Mouse (Mus musculus): ENCODE data around the gene Mamstr. TPM values are rescaled to one million over a fixed set of nuclear protein-coding genes. Genes with fewer than 3 reads are reported as not detected.

Gene Mamstr
- total RNA-seq, 2 experiments from 2014 or later: not detected

- no peak for ATAC-seq (replicated peaks; ENCODE audit: low FRiP score, low TSS enrichment, poor library complexity, severe bottlenecking)
Measured at GRCm38 (mm10) chr7:45626571-45627076, 13.2 kb upstream of the Mamstr start.

- ATAC-seq (replicated peaks; ENCODE audit: low FRiP score, low TSS enrichment, poor library complexity, severe bottlenecking): no peak
Measured at GRCm38 (mm10) chr7:45627261-45627660, 12.5 kb upstream of the Mamstr start, which contains the start of gene Rasip1. Gene Rasip1, plus strand, starts transcription at chr7:45627488.

GRCm38 (mm10) chr7:45628364-45629294 lies 11.1 kb upstream of the Mamstr start:
- ATAC-seq (replicated peaks; ENCODE audit: low FRiP score, low TSS enrichment, poor library complexity, severe bottlenecking): peak; percentile 69

GRCm38 (mm10) chr7:45630064-45630907 lies 9.5 kb upstream of the Mamstr start:
- no peak for ATAC-seq (replicated peaks; ENCODE audit: low FRiP score, low TSS enrichment, poor library complexity, severe bottlenecking)

GRCm38 (mm10) chr7:45632499-45632898 lies 7.3 kb upstream of the Mamstr start:
- no peak for ATAC-seq (replicated peaks; ENCODE audit: low FRiP score, low TSS enrichment, poor library complexity, severe bottlenecking)

GRCm38 (mm10) chr7:45634946-45635681 lies 4.7 kb upstream of the Mamstr start:
- ATAC-seq (replicated peaks; ENCODE audit: low FRiP score, low TSS enrichment, poor library complexity, severe bottlenecking): no peak

GRCm38 (mm10) chr7:45635711-45636688 lies 3.8 kb upstream of the Mamstr start:
- ATAC-seq (replicated peaks; ENCODE audit: low FRiP score, low TSS enrichment, poor library complexity, severe bottlenecking): no peak

GRCm38 (mm10) chr7:45637710-45638109 lies 2.1 kb upstream of the Mamstr start:
- ATAC-seq (replicated peaks; ENCODE audit: low FRiP score, low TSS enrichment, poor library complexity, severe bottlenecking): no peak

- no peak for ATAC-seq (replicated peaks; ENCODE audit: low FRiP score, low TSS enrichment, poor library complexity, severe bottlenecking)
Measured at GRCm38 (mm10) chr7:45638623-45639401, 965 bp upstream of the Mamstr start.

GRCm38 (mm10) chr7:45640191-45640957 lies 597 bp downstream of the Mamstr start:
- ATAC-seq (replicated peaks; ENCODE audit: low FRiP score, low TSS enrichment, poor library complexity, severe bottlenecking): no peak

- no peak for ATAC-seq (replicated peaks; ENCODE audit: low FRiP score, low TSS enrichment, poor library complexity, severe bottlenecking)
Measured at GRCm38 (mm10) chr7:45641391-45642040, 1.7 kb downstream of the Mamstr start.

- ATAC-seq (replicated peaks; ENCODE audit: low FRiP score, low TSS enrichment, poor library complexity, severe bottlenecking): no peak
Measured at GRCm38 (mm10) chr7:45642083-45642482, 2.3 kb downstream of the Mamstr start.

GRCm38 (mm10) chr7:45642503-45643255 lies 2.9 kb downstream of the Mamstr start:
- no peak for ATAC-seq (replicated peaks; ENCODE audit: low FRiP score, low TSS enrichment, poor library complexity, severe bottlenecking)

GRCm38 (mm10) chr7:45643441-45644178 lies 3.8 kb downstream of the Mamstr start:
- ATAC-seq (replicated peaks; ENCODE audit: low FRiP score, low TSS enrichment, poor library complexity, severe bottlenecking): peak; percentile 84

- ATAC-seq (replicated peaks; ENCODE audit: low FRiP score, low TSS enrichment, poor library complexity, severe bottlenecking): no peak
Measured at GRCm38 (mm10) chr7:45644183-45644582, 4.4 kb downstream of the Mamstr start.

Data from megakaryocyte-erythroid progenitor cell, adult 5-6 weeks (primary cell).